Mouse (Mus musculus) hindbrain, embryonic 13.5 days (tissue): ENCODE measurements around the gene Slc16a8. TPM values are rescaled to one million over a fixed set of nuclear protein-coding genes. Genes with fewer than 3 reads are reported as not detected.
"Not testable (repeated sequence)": the region's sequence is repeated elsewhere in the genome, so short reads cannot be mapped to it uniquely, and the experiment has no call there.

ENCODE experiments used
- ATAC-seq: fragments of 200-750 bp; cut with Nextera tagmentation; 2 replicates; pipeline ENCODE4 v1.8.0; 2017; ENCODE audit warnings: moderate TSS enrichment; ENCODE audit not compliant: low FRiP score
- H3K27ac ChIP-seq: fragments of 300-500 bp; sonication (generic); 2 replicates; pipeline ENCODE4 v1.5.1; 2015; ENCODE audit warnings: inconsistent platforms, mild to moderate bottlenecking, moderate library complexity
- H3K27me3 ChIP-seq: fragments of 300-500 bp; sonication (generic); 2 replicates; pipeline ENCODE4 v1.6.1; 2015; ENCODE audit warnings: mild to moderate bottlenecking, inconsistent platforms
- H3K36me3 ChIP-seq: fragments of 300-500 bp; sonication (generic); 2 replicates; pipeline ENCODE4 v1.6.1; 2015; ENCODE audit warnings: mild to moderate bottlenecking, inconsistent platforms
- H3K4me1 ChIP-seq: fragments of 300-500 bp; sonication (generic); replicated peaks from 2 replicates; pipeline ENCODE4 v1.6.1; 2015; ENCODE audit warnings: inconsistent platforms
- H3K4me2 ChIP-seq: fragments of 300-500 bp; sonication (generic); 2 replicates; pipeline ENCODE4 v1.6.1; 2015; ENCODE audit warnings: inconsistent platforms, mild to moderate bottlenecking, moderate library complexity
- H3K4me3 ChIP-seq: fragments of 300-500 bp; sonication (generic); 2 replicates; pipeline ENCODE4 v1.5.1; 2015; ENCODE audit warnings: mild to moderate bottlenecking, inconsistent platforms
- H3K9ac ChIP-seq: fragments of 300-500 bp; sonication (generic); 2 replicates; pipeline ENCODE4 v1.6.1; 2015; ENCODE audit warnings: mild to moderate bottlenecking, inconsistent platforms
- H3K9me3 ChIP-seq: fragments of 300-500 bp; sonication (generic); 2 replicates; pipeline ENCODE4 v1.6.1; 2016; ENCODE audit warnings: inconsistent platforms
- WGBS: fragments of 180-500 bp; shearing (Covaris S2); methylation state at CpG from one replicate; pipeline ENCODE4 v1.1.7; 2015; 5-methylcytosine and 5-hydroxymethylcytosine counted together
- polyA plus RNA-seq: library from polyadenylated mRNA; unstranded; fragments of >200 nt; fragmentation: Nextera tagmentation; extraction: Ambion mirVana; gene quantifications from 2 replicates; pipeline ENCODE4 v1.2.1, GENCODE M21; 2015

Slc16a8 gene
- polyA plus RNA-seq, 1 experiment from 2014 or later, result 0.86 TPM

GRCm38 (mm10) chr15:79238036-79238435 is 16.5 kb downstream of the Slc16a8 start:
- H3K9me3 ChIP-seq, result no peaks in the 10 kb centered on the region
- 76% methylated on average over 6 of the region's 6 CpGs for WGBS
- no peak overlapping the region for H3K4me3 ChIP-seq
- H3K4me2 ChIP-seq, result no peak overlapping the region
- H3K36me3 ChIP-seq, result peaks cover 92% of the 10 kb centered on the region
- H3K4me1 ChIP-seq, result 0 out of 2 replicates have a peak, but pooled peaks cover 2% of the 10 kb centered on the region
- no peak overlapping the region for H3K9ac ChIP-seq
- H3K27ac ChIP-seq, result no peak overlapping the region
- ATAC-seq, result no peak
- no peaks in the 10 kb centered on the region for H3K27me3 ChIP-seq

- H3K27ac ChIP-seq, result no peak overlapping the region
- no peak overlapping the region for H3K9ac ChIP-seq
- H3K4me2 ChIP-seq, result no peak overlapping the region
- H3K27me3 ChIP-seq, result no peaks in the 10 kb centered on the region
- no peak overlapping the region for H3K4me3 ChIP-seq
- H3K9me3 ChIP-seq, result no peaks in the 10 kb centered on the region
- H3K4me1 ChIP-seq, result peaks cover 4% of the 10 kb centered on the region
- ATAC-seq, result no peak
- 84% methylated on average over 9 of the region's 9 CpGs for WGBS
- H3K36me3 ChIP-seq, result peaks cover 86% of the 10 kb centered on the region
These were observed 19.3 kb downstream of the Slc16a8 start for GRCm38 (mm10) chr15:79235268-79235667.

GRCm38 (mm10) chr15:79229058-79229821 is 25.3 kb downstream of the Slc16a8 start, which contains the start of the genes Pick1 and Gm49486:
Pick1 (plus strand) TSS chr15:79229173.
Gm49486 (plus strand) TSS chr15:79229391.
- ATAC-seq, result peak; percentile 92
- peak within 1 kb of the TSS; percentile 96 for H3K9ac ChIP-seq

GRCm38 (mm10) chr15:79225780-79226179 is 28.8 kb downstream of the Slc16a8 start:
- H3K9ac ChIP-seq, ATAC-seq, H3K9me3 ChIP-seq, H3K4me2 ChIP-seq, H3K27ac ChIP-seq, H3K4me3 ChIP-seq, H3K27me3 ChIP-seq, H3K36me3 ChIP-seq: not testable (repeated sequence)
- peaks cover 28% of the 10 kb centered on the region for H3K4me1 ChIP-seq
- WGBS, result 70% methylated on average over 2 of the region's 2 CpGs

More at GRCm38 (mm10) chr15:79229058-79229821, 25.3 kb downstream of the Slc16a8 start, which contains the start of the genes Pick1 and Gm49486:
- H3K4me3 ChIP-seq, result peak within 1 kb of the TSS; percentile 88
- H3K27me3 ChIP-seq, result no peaks in the 10 kb centered on the region
- WGBS, result 2% methylated on average over 51 of the region's 51 CpGs
- peak within 1 kb of the TSS; percentile 98 for H3K27ac ChIP-seq
- H3K4me1 ChIP-seq, result peaks cover 23% of the 10 kb centered on the region
- no peaks in the 10 kb centered on the region for H3K9me3 ChIP-seq
- H3K4me2 ChIP-seq, result peak within 1 kb of the TSS; percentile 95
- peaks cover 26% of the 10 kb centered on the region for H3K36me3 ChIP-seq

- Histone ChIP-seq H3K36me3 (no peaks in the 10 kb centered on the region), H3K27ac (no peak overlapping the region), H3K4me3 (no peak overlapping the region), H3K4me2 (0 out of 2 replicates have a peak overlapping the region, but pooled peaks have one; percentile 7), H3K9me3 (no peaks in the 10 kb centered on the region), H3K9ac (no peak overlapping the region), H3K4me1 (peaks cover 21% of the 10 kb centered on the region), H3K27me3 (no peaks in the 10 kb centered on the region)
- ATAC-seq, result peak; percentile 63
- 4% methylated on average over 5 of the region's 5 CpGs for WGBS
These were observed 29.9 kb downstream of the Slc16a8 start for GRCm38 (mm10) chr15:79224685-79225084.

- Histone ChIP-seq H3K36me3 (no peaks in the 10 kb centered on the region), H3K27ac (no peak overlapping the region), H3K9ac (no peak overlapping the region), H3K4me1 (peaks cover 20% of the 10 kb centered on the region), H3K9me3 (no peaks in the 10 kb centered on the region), H3K4me2 (no peak overlapping the region), H3K27me3 (no peaks in the 10 kb centered on the region), H3K4me3 (no peak overlapping the region)
- WGBS, result 2% methylated on average over 5 of the region's 5 CpGs
- ATAC-seq, result no peak
These were observed 30.9 kb downstream of the Slc16a8 start for GRCm38 (mm10) chr15:79223641-79224040.

GRCm38 (mm10) chr15:79219572-79219971 is 35.0 kb downstream of the Slc16a8 start:
- Histone ChIP-seq H3K36me3 (no peaks in the 10 kb centered on the region), H3K27ac (no peak overlapping the region), H3K9ac (0 out of 2 replicates have a peak overlapping the region, but pooled peaks have one; percentile 43), H3K4me3 (no peak overlapping the region), H3K27me3 (no peaks in the 10 kb centered on the region), H3K4me2 (no peak overlapping the region), H3K4me1 (peaks cover 13% of the 10 kb centered on the region), H3K9me3 (no peaks in the 10 kb centered on the region)
- no peak for ATAC-seq
- 0% methylated on average over 1 of the region's 1 CpGs for WGBS

- 76% methylated on average over 3 of the region's 3 CpGs for WGBS
- H3K9ac ChIP-seq, result no peak overlapping the region
- no peak overlapping the region for H3K4me3 ChIP-seq
- no peaks in the 10 kb centered on the region for H3K27me3 ChIP-seq
- H3K36me3 ChIP-seq, result no peaks in the 10 kb centered on the region
- H3K9me3 ChIP-seq, result no peaks in the 10 kb centered on the region
- no peak overlapping the region for H3K27ac ChIP-seq
- peaks cover 8% of the 10 kb centered on the region; the same call in 1 of the 2 replicates for H3K4me1 ChIP-seq
- no peak for ATAC-seq
- H3K4me2 ChIP-seq, result no peak overlapping the region
These were observed 38.4 kb downstream of the Slc16a8 start for GRCm38 (mm10) chr15:79216191-79216590.

GRCm38 (mm10) chr15:79213591-79213990 is 41.0 kb downstream of the Slc16a8 start:
- Histone ChIP-seq H3K27me3 (no peaks in the 10 kb centered on the region), H3K27ac (no peak overlapping the region), H3K9ac (no peak overlapping the region), H3K36me3 (no peaks in the 10 kb centered on the region), H3K9me3 (no peaks in the 10 kb centered on the region), H3K4me2 (no peak overlapping the region), H3K4me1 (0 out of 2 replicates have a peak, but pooled peaks cover 7% of the 10 kb centered on the region), H3K4me3 (no peak overlapping the region)
- 63% methylated on average over 6 of the region's 6 CpGs for WGBS
- ATAC-seq, result no peak

- 82% methylated on average over 26 of the region's 26 CpGs for WGBS
- Histone ChIP-seq H3K4me3 (no peak overlapping the region), H3K9ac (no peak overlapping the region), H3K27ac (no peak overlapping the region), H3K9me3 (no peaks in the 10 kb centered on the region), H3K4me2 (no peak overlapping the region), H3K36me3 (no peaks in the 10 kb centered on the region), H3K4me1 (0 out of 2 replicates have a peak, but pooled peaks cover 7% of the 10 kb centered on the region), H3K27me3 (no peaks in the 10 kb centered on the region)
- no peak for ATAC-seq
These were observed 41.7 kb downstream of the Slc16a8 start for GRCm38 (mm10) chr15:79212750-79213446.

GRCm38 (mm10) chr15:79210357-79210756 is 44.2 kb downstream of the Slc16a8 start:
- Histone ChIP-seq H3K4me2 (no peak overlapping the region), H3K36me3 (no peaks in the 10 kb centered on the region), H3K9ac (peak overlapping the region; percentile 49), H3K4me1 (0 out of 2 replicates have a peak, but pooled peaks cover 7% of the 10 kb centered on the region), H3K4me3 (no peak overlapping the region), H3K9me3 (no peaks in the 10 kb centered on the region), H3K27ac (no peak overlapping the region), H3K27me3 (no peaks in the 10 kb centered on the region)
- WGBS, result 58% methylated on average over 2 of the region's 2 CpGs
- ATAC-seq, result no peak

GRCm38 (mm10) chr15:79208758-79209439 is 45.7 kb downstream of the Slc16a8 start:
- Histone ChIP-seq H3K4me2 (no peak overlapping the region), H3K27me3 (no peaks in the 10 kb centered on the region), H3K9ac (no peak overlapping the region), H3K9me3 (no peaks in the 10 kb centered on the region), H3K36me3 (no peaks in the 10 kb centered on the region), H3K4me3 (no peak overlapping the region), H3K27ac (no peak overlapping the region), H3K4me1 (0 out of 2 replicates have a peak, but pooled peaks cover 7% of the 10 kb centered on the region)
- ATAC-seq, result no peak
- 79% methylated on average over 27 of the region's 27 CpGs for WGBS
